In the genomic region with DNA sequence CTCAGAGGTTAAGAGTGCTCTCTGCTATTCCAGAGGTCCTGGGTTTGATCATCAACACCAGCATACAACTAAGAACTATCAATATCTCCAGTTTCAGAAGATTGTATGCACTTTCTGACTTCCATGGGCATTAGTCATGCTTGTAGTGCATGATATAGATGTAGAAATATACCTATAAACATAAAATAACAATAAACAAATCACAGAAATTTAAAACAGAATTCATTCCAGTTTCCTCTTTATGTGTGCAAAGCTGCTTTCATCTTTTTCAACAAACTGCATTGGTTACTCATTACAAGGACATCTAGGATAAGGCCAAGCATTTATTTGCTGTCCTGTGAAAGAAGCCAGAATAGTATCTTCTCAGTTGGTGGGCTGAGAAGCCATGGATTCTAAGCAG, we compare ENCODE assay signal across 27 mouse cellular contexts. TPM values are rescaled to one million over a fixed set of nuclear protein-coding genes. Genes with fewer than 3 reads are reported as not detected.
A peak's percentile ranks its signal among the peaks of the same experiment; 100 is the strongest.
DNase-seq lines count a peak whose midpoint lies in the region; ATAC-seq and TF ChIP-seq lines count a peak whose summit lies in the region.
"Had no signal": no experiment of that assay in that cellular context is flagged by ENCODE, and none has a peak within 500 bp of the region (broad histone marks: within the 10 kb centered on the region; RNA-seq: fewer than 3 reads in every experiment).

Akr1c6 (plus strand) TSS at position 301 of the 400 bp plus-strand sequence.

- H3K79me2 ChIP-seq in liver, adult 2 months (ENCODE audit: control insufficient read depth, insufficient read depth, low read length), result peaks cover 5% of the 10 kb centered on the region; the same call in 1 of the 2 replicates

- TF ChIP-seq CTCF in liver, adult 2 months (IDR thresholded peaks at IDR 0.05; ENCODE audit: low read depth, low read length), result no peak

- H3K4me3 ChIP-seq in liver, adult 2 months (ENCODE audit: insufficient read depth, low read depth, low read length), result peak within 1 kb of the TSS; percentile 81
- no peak within 1 kb of the TSS for H3K4me3 ChIP-seq in liver, embryonic 12.5 days
- H3K4me3 ChIP-seq: embryonic facial prominence, embryonic 13.5 days; embryonic facial prominence, embryonic 15.5 days; erythroblast, embryonic 14.5 days; forebrain, embryonic 10.5 days; forebrain, embryonic 12.5 days had no signal

- DNase-seq in adrenal gland, postnatal 14 days, result no peak
- no peak for DNase-seq in adrenal gland, postnatal 4 days (ENCODE audit: low spot score in 2 of 2)
- DNase-seq in liver, adult 2 months (ENCODE audit: extremely low read depth, low read depth, low spot score), result peak; percentile 88
- DNase-seq: adrenal gland, adult 2 months; adrenal gland, postnatal 36 days; cerebellum, adult 11 months; cerebellum, adult 18-20 months; cerebellum, adult 8-10 months; cerebellum, adult 9-11 months; cerebellum, postnatal 14 days; cerebellum, postnatal 36 days; embryo, embryonic 11 days had no signal

- peaks cover 24% of the 10 kb centered on the region; the same call in 1 of the 2 replicates for H3K4me1 ChIP-seq in liver, adult 2 months (ENCODE audit: control insufficient read depth, insufficient read depth, low read length)
- H3K4me1 ChIP-seq in liver, embryonic 12.5 days, result no peaks in the 10 kb centered on the region
- H3K4me1 ChIP-seq: embryonic facial prominence, embryonic 13.5 days; embryonic facial prominence, embryonic 15.5 days; forebrain, embryonic 10.5 days; forebrain, embryonic 12.5 days had no signal

- H3K27ac ChIP-seq in liver, adult 2 months (replicated peaks; ENCODE audit: insufficient read depth, low read depth, low read length), result peak within 1 kb of the TSS; percentile 90
- no peak within 1 kb of the TSS for H3K27ac ChIP-seq in liver, embryonic 12.5 days
- H3K27ac ChIP-seq: embryonic facial prominence, embryonic 13.5 days; embryonic facial prominence, embryonic 15.5 days; forebrain, embryonic 10.5 days; forebrain, embryonic 12.5 days had no signal

- peak within 1 kb of the TSS; percentile 87 for H3K9ac ChIP-seq in liver, adult 2 months (ENCODE audit: low read depth, low read length)
- no peak within 1 kb of the TSS for H3K9ac ChIP-seq in liver, embryonic 12.5 days
- H3K9ac ChIP-seq: embryonic facial prominence, embryonic 13.5 days; embryonic facial prominence, embryonic 15.5 days; forebrain, embryonic 12.5 days had no signal

- no peak for ATAC-seq in liver, embryonic 12.5 days
- ATAC-seq: forebrain, embryonic 14.5 days; forebrain, embryonic 16.5 days had no signal

- H3K9me3 ChIP-seq in liver, embryonic 12.5 days (replicated peaks), result no peaks in the 10 kb centered on the region
- H3K9me3 ChIP-seq: embryonic facial prominence, embryonic 13.5 days; embryonic facial prominence, embryonic 15.5 days; forebrain, embryonic 10.5 days; forebrain, embryonic 12.5 days had no signal

- H3K36me3 ChIP-seq in liver, adult 2 months (ENCODE audit: control insufficient read depth, insufficient read depth, low read length), result peaks cover 10% of the 10 kb centered on the region
- H3K36me3 ChIP-seq in liver, embryonic 12.5 days, result no peaks in the 10 kb centered on the region
- H3K36me3 ChIP-seq: embryonic facial prominence, embryonic 13.5 days; embryonic facial prominence, embryonic 15.5 days; forebrain, embryonic 10.5 days; forebrain, embryonic 12.5 days had no signal

- no peak for TF ChIP-seq POLR2A in liver, adult 2 months (IDR thresholded peaks at IDR 0.05; ENCODE audit: extremely low read depth, insufficient read depth, low read length)

- H3K27me3 ChIP-seq in liver, adult 2 months (ENCODE audit: control insufficient read depth, insufficient read depth, low read length), result no peaks in the 10 kb centered on the region
- H3K27me3 ChIP-seq in liver, embryonic 12.5 days (replicated peaks), result no peaks in the 10 kb centered on the region
- H3K27me3 ChIP-seq: embryonic facial prominence, embryonic 13.5 days; embryonic facial prominence, embryonic 15.5 days; forebrain, embryonic 12.5 days had no signal

- H3K4me2 ChIP-seq in liver, embryonic 12.5 days, result no peak within 1 kb of the TSS
- H3K4me2 ChIP-seq: embryonic facial prominence, embryonic 13.5 days; embryonic facial prominence, embryonic 15.5 days; forebrain, embryonic 12.5 days had no signal

RNA-seq across cellular contexts. Expression of gene Akr1c6, which starts in this region (rescaled TPM):
- total RNA-seq in adrenal gland, postnatal 14 days (2021), result 0.86 and 53.9 TPM in 2 replicates
- 10 to 100 TPM in 1 of 2 experiments, under 1 TPM in 1; 0.56 to 15.0 TPM for total RNA-seq in adrenal gland, postnatal 4 days (2021)
- 1,137 and 1,675 TPM in 2 replicates for total RNA-seq in liver, adult 2 months (2014; rRNA removed)
- polyA plus RNA-seq in liver, adult 2 months (2012; rRNA removed), result 288 and 353 TPM in 2 replicates
- polyA plus RNA-seq in liver, embryonic 12.5 days (2016; fragmentation: Nextera tagmentation; extraction: Ambion mirVana), result 0.33 TPM in 1 of 2 replicates, not detected in the other
- total RNA-seq: adrenal gland, postnatal 36 days; common myeloid progenitor, adult 5-6 weeks; ES-E14; MEL had no signal
- polyA plus RNA-seq: adrenal gland, adult 2 months; brain, embryonic 14.5 days; C2C12; embryonic facial prominence, embryonic 11.5 days; embryonic facial prominence, embryonic 13.5 days; embryonic facial prominence, embryonic 15.5 days; erythroblast, embryonic 14.5 days; forebrain, embryonic 10.5 days; forebrain, embryonic 12.5 days; forebrain, embryonic 14.5 days; forebrain, embryonic 16.5 days; frontal cortex, adult 2 months had no signal

Comparison
In these comparisons a context has a peak if more than half of its experiments do, and no peak if none do; other contexts are left out.
1. RNA of gene Akr1c6 (total RNA-seq): 1,137 to 1,675 TPM in liver, adult 2 months; 0.86 to 53.9 TPM in adrenal gland, postnatal 14 days and 0.56 to 15.0 TPM in adrenal gland, postnatal 4 days; every median in the first group is over 10 times any median in the second.
2. RNA of gene Akr1c6 (polyA plus RNA-seq): 288 to 353 TPM in liver, adult 2 months; 0.33 TPM in liver, embryonic 12.5 days; every median in the first group is over 100 times any median in the second.